Mouse (Mus musculus): ENCODE measurements around the gene Adamts9. TPM values are rescaled to one million over a fixed set of nuclear protein-coding genes. Genes with fewer than 3 reads are reported as not detected.

Adamts9 gene
- polyA plus RNA-seq, 1 experiment: 1.4 TPM

DNA sequence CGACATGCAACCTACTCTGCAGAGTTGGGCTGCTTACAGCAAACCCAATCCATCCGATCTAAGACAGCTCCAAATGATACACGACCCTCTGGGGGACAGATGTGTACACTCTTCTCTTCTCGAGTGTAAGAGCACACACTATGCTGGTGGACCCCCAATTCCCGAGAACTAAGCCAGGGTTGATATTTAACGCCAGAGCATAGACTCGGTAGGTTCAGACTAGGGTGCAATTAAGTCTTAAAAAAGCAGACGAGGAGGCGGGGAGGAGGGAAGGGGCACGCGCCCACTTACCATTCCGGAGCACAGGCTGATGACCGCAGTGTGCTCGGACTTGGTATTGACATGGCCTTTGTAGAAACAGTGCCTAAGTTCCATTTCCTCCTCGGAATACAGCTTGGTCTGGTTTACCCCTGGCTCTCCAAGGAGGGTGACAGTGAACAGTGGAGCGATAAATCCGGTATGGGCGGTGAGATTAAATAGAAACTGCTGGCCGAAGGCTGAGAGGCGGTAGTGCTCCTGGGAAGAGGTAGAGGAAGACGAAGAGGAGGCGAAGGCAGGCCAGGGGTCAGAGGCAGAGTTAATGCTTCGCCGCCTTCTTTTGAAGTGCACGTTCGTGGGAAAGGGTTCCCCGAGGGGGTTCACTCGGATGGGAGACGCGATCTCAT, 1.4 kb downstream of the Adamts9 start:
- WGBS: 2% methylated on average over 30 of the region's 30 CpGs
- no peak overlapping the region for H3K27ac ChIP-seq (ENCODE audit: control insufficient read depth, insufficient read depth, low read depth, low read length, poor library complexity)
- H3K4me1 ChIP-seq (ENCODE audit: control insufficient read depth, insufficient read depth, low read length): no peaks in the 10 kb centered on the region
- H3K4me3 ChIP-seq (replicated peaks; ENCODE audit: control insufficient read depth, low read depth, low read length): no peak overlapping the region
- TF ChIP-seq POLR2A (IDR thresholded peaks at IDR 0.05; ENCODE audit: borderline replicate concordance, control insufficient read depth, low read depth, low read length) (no peak), CTCF (IDR thresholded peaks at IDR 0.05; ENCODE audit: control insufficient read depth, insufficient read depth, low read length) (no peak)

DNA sequence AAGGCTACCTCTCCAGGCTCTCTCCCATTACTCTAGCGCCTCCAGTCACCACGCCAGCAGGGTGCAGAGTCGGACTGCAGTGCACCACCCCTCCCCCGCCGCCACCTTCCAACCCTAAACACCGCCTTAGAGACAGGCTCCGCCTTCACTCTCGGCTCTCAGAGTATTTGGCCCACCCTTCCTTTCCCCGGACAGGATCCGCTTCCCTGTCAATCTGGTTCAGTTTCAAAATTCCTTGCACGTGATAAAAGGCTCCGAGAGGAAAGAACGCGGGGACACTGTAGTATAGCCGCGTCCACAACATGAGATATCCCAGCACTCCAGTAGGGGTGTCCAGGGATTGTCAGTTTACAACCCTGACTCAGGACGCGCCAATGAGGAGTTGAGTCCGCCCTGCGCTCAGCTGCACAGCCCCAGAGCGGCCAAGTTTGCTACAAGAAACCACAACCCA, 2.0 kb downstream of the Adamts9 start:
- Histone ChIP-seq H3K4me3 (replicated peaks; ENCODE audit: control insufficient read depth, low read depth, low read length) (no peak overlapping the region), H3K27ac (ENCODE audit: control insufficient read depth, insufficient read depth, low read depth, low read length, poor library complexity) (no peak overlapping the region), H3K4me1 (ENCODE audit: control insufficient read depth, insufficient read depth, low read length) (no peaks in the 10 kb centered on the region)
- TF ChIP-seq CTCF (IDR thresholded peaks at IDR 0.05; ENCODE audit: control insufficient read depth, insufficient read depth, low read length) (no peak), POLR2A (IDR thresholded peaks at IDR 0.05; ENCODE audit: borderline replicate concordance, control insufficient read depth, low read depth, low read length) (no peak)
- under 1% methylated on average over 21 of the region's 21 CpGs for WGBS

DNA sequence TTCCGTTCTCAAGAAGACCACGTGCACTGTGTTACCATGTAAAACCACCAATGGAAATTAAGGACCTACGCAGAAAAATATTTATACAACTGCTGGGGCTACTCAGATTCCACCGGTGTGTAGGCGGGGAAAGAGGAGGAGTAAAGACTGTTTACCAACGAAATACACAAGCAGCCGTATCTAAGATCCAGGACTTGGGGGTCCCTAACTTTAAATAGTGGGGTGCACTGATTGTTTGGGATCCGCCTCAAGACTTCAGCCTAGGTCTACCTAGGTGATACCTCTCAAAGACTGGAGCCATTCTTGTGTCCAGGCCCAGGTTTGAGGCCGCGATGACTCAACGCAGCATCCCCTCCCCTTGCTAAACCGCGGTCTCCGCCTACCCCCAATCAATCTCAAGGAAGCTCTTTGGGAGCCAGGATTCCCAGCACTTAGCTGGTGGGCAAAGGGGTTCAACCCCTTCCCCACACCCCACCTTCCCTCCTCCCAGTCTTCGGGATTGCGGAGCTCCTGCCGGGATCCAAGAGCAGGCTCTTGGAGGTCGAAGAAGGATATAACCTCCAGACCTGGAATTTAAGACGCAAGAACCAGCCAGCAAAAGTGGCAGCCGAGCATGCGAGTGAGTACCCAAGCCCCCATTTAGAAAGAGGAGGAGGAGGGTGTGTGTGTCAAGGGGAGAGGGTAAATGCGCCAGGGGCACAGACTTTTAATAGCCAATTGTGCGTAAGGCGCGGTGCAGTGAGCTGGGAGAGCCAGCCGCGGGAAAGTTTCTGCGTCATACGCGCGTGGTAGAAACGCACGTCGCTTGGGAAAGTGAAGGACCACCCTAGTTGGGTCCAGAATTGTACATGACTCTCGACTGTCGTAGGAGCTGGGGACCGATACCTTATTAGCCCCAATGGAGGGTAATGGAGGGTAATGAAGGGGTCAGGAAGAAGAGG, 2.8 kb downstream of the Adamts9 start:
- no peak overlapping the region for H3K4me3 ChIP-seq (replicated peaks; ENCODE audit: control insufficient read depth, low read depth, low read length)
- H3K27ac ChIP-seq (ENCODE audit: control insufficient read depth, insufficient read depth, low read depth, low read length, poor library complexity): no peak overlapping the region
- no peaks in the 10 kb centered on the region for H3K4me1 ChIP-seq (ENCODE audit: control insufficient read depth, insufficient read depth, low read length)
- WGBS: 3% methylated on average over 37 of the region's 37 CpGs
- TF ChIP-seq CTCF (IDR thresholded peaks at IDR 0.05; ENCODE audit: control insufficient read depth, insufficient read depth, low read length): no peak
- no peak for TF ChIP-seq POLR2A (IDR thresholded peaks at IDR 0.05; ENCODE audit: borderline replicate concordance, control insufficient read depth, low read depth, low read length)

DNA sequence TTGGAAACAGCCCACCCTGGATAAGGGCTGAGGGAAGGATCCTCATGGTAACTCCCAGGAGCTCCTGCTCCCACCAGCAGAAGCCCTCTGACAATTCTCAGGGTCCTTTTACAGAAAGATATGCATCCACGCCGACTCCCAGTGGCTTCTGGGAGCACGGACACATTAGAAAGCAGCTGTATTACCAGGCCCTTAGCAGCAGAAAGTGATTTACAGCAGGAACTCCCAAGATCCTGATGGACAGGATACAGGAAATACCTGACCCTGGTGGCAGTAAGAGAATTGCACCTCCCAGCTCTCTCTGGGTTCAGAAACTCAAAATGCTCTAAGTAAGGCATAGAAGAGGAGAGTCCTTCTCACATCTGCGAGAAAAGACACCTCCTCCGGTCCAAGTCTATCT, 15.0 kb downstream of the Adamts9 start:
- 66% methylated on average over 5 of the region's 5 CpGs for WGBS
- no peaks in the 10 kb centered on the region for H3K4me1 ChIP-seq (ENCODE audit: control insufficient read depth, insufficient read depth, low read length)
- no peak overlapping the region for H3K4me3 ChIP-seq (replicated peaks; ENCODE audit: control insufficient read depth, low read depth, low read length)
- TF ChIP-seq CTCF (IDR thresholded peaks at IDR 0.05; ENCODE audit: control insufficient read depth, insufficient read depth, low read length): no peak
- TF ChIP-seq POLR2A (IDR thresholded peaks at IDR 0.05; ENCODE audit: borderline replicate concordance, control insufficient read depth, low read depth, low read length): no peak
- no peak overlapping the region for H3K27ac ChIP-seq (ENCODE audit: control insufficient read depth, insufficient read depth, low read depth, low read length, poor library complexity)

DNA sequence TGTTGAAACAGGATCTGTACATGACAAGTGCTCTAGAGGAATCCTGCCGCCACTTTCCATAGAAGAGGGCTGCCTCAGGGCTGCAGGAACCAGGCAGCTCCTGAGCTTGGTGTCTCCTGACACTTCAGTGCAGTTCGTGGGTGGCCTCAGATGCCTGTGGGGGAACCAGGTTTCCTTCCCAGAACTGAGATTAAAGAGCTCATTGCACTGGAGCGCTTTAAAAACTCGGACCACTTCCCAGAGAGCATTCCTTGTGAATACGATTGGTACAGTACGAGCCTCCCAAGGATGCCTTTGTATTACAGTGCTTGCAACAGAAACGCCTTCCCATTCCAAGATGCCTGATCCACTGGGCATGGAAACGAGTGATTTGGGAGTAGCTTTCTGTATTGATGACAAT, 18.8 kb downstream of the Adamts9 start:
- 76% methylated on average over 8 of the region's 8 CpGs for WGBS
- no peaks in the 10 kb centered on the region; the same call in 1 of the 2 replicates for H3K4me1 ChIP-seq (ENCODE audit: control insufficient read depth, insufficient read depth, low read length)
- H3K27ac ChIP-seq (ENCODE audit: control insufficient read depth, insufficient read depth, low read depth, low read length, poor library complexity): no peak overlapping the region
- no peak for TF ChIP-seq POLR2A (IDR thresholded peaks at IDR 0.05; ENCODE audit: borderline replicate concordance, control insufficient read depth, low read depth, low read length)
- TF ChIP-seq CTCF (IDR thresholded peaks at IDR 0.05; ENCODE audit: control insufficient read depth, insufficient read depth, low read length): no peak
- H3K4me3 ChIP-seq (replicated peaks; ENCODE audit: control insufficient read depth, low read depth, low read length): no peak overlapping the region

DNA sequence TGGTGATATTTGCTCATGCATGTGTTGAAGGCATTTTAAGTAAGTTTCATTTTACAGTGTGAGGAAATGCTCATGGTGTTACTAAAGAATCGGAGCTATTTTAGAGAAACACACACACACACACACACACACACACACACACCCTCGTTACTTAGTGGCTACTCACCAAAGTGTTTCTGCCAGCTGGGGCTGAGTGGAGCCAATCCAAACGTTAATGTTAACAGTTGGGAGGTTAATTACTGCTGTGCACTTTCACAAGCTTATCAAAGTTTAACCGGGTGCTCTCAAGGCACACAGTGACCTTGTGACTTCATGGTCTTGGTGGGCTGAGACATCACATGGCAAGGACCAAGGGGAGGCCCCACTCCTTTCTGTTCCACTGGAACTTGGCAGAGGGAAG, 21.4 kb downstream of the Adamts9 start:
- Histone ChIP-seq H3K4me1 (ENCODE audit: control insufficient read depth, insufficient read depth, low read length) (no peaks in the 10 kb centered on the region; the same call in 1 of the 2 replicates), H3K27ac (ENCODE audit: control insufficient read depth, insufficient read depth, low read depth, low read length, poor library complexity) (no peak overlapping the region), H3K4me3 (replicated peaks; ENCODE audit: control insufficient read depth, low read depth, low read length) (no peak overlapping the region)
- 27% methylated on average over 4 of the region's 4 CpGs for WGBS
- TF ChIP-seq POLR2A (IDR thresholded peaks at IDR 0.05; ENCODE audit: borderline replicate concordance, control insufficient read depth, low read depth, low read length) (no peak), CTCF (IDR thresholded peaks at IDR 0.05; ENCODE audit: control insufficient read depth, insufficient read depth, low read length) (no peak)

DNA sequence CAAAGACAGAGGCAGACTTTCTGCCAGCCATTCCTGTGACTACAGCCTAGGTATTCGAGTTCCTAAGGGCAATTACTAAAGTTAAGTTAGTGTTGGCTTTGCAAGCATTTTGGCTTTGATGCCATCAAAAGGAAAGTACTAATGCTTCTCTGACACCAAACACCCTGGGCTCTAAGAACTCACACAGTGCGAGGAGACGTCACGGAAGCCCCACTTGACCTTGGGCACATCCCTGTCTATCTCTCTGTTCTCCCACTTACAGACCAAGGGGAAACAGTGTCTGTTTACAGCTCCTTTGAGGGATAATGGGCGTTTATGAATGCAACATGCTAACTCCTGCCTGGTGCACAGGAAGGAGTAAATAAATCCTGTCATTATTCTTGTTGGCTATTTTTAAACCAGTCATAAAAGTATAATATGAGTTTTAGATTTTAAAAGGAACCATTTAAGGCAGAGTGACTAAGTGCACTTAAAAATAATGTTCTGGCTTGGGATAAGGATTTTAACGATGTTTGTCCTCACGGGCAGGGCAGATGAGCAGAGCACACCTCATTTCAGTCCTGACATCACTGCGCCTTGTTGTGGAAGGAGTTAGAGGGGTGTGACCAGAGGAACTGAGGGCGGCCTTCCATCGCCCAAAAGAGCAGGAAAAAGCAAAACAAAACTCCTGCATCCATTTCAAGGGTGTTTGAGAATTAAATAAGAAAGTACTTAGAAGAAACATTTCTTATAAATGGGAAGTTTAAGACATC, 22.2 kb downstream of the Adamts9 start:
- Histone ChIP-seq H3K4me1 (ENCODE audit: control insufficient read depth, insufficient read depth, low read length) (no peaks in the 10 kb centered on the region; the same call in 1 of the 2 replicates), H3K27ac (ENCODE audit: control insufficient read depth, insufficient read depth, low read depth, low read length, poor library complexity) (no peak overlapping the region), H3K4me3 (replicated peaks; ENCODE audit: control insufficient read depth, low read depth, low read length) (no peak overlapping the region)
- no peak for TF ChIP-seq CTCF (IDR thresholded peaks at IDR 0.05; ENCODE audit: control insufficient read depth, insufficient read depth, low read length)
- TF ChIP-seq POLR2A (IDR thresholded peaks at IDR 0.05; ENCODE audit: borderline replicate concordance, control insufficient read depth, low read depth, low read length): no peak
- WGBS: 72% methylated on average over 10 of the region's 10 CpGs

DNA sequence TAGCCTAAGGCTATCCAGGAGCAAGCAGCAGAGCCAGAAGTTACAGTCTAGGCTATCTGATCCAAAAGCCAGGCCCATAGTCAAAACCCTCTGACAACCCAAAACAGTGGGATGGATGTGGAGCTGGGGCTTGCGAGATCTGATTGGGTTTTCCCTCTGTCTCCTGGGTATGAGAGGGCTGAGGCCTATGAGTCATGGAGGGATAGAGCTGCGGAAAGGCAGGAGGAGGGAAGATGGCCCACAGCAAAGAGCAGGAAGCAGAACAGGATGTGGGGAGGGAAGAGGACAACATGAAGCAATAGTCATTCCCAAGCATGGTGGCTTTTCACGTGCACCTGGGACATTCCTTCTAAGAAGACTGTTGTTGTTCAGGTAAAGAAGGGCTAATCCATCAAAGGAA, 32.7 kb downstream of the Adamts9 start:
- Histone ChIP-seq H3K4me1 (ENCODE audit: control insufficient read depth, insufficient read depth, low read length) (no peaks in the 10 kb centered on the region), H3K4me3 (replicated peaks; ENCODE audit: control insufficient read depth, low read depth, low read length) (no peak overlapping the region), H3K27ac (ENCODE audit: control insufficient read depth, insufficient read depth, low read depth, low read length, poor library complexity) (no peak overlapping the region)
- TF ChIP-seq POLR2A (IDR thresholded peaks at IDR 0.05; ENCODE audit: borderline replicate concordance, control insufficient read depth, low read depth, low read length) (no peak), CTCF (IDR thresholded peaks at IDR 0.05; ENCODE audit: control insufficient read depth, insufficient read depth, low read length) (no peak)
- WGBS: 58% methylated on average over 3 of the region's 3 CpGs
